In the genomic region with DNA sequence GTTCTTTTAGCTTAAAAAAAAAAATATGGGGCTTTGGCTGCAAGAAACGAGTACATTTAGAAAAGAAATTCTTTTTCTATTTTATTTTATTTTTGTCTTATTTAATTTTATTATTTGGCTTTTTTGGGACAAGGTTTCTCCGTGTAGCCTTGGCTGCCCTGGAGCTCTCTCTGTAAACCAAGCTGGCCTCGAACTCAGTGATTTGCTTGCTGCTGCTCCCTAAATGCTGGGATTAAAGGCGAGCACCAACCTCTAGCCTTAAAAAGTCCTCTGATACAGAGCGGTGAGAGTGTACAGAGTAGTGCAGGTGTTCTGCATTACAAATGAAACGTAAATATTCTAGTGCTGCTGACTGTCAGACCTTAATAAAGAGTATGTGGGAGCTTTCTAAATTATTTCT, we compare ENCODE assay signal across 10 mouse cellular contexts. TPM values are rescaled to one million over a fixed set of nuclear protein-coding genes. Genes with fewer than 3 reads are reported as not detected.
DNase-seq lines count a peak whose midpoint lies in the region; ATAC-seq and TF ChIP-seq lines count a peak whose summit lies in the region.
"Had no signal": no experiment of that assay in that cellular context is flagged by ENCODE, and none has a peak within 500 bp of the region (broad histone marks: within the 10 kb centered on the region; RNA-seq: fewer than 3 reads in every experiment).

No protein-coding gene starts in this region.

- no peak for DNase-seq in heart, adult 8-10 months (ENCODE audit: low spot score)
- DNase-seq in midbrain, embryonic 11.5 days (ENCODE audit: low spot score, missing footprints), result no peak
- no peak for DNase-seq in right cerebral cortex, postnatal 36 days (ENCODE audit: low spot score in 2 of 2)
- DNase-seq in thymus, postnatal 36 days, result no peak
- no peak for DNase-seq in spleen, postnatal 4 days (ENCODE audit: low spot score in 2 of 2)

- H3K4me3 ChIP-seq in heart, embryonic 14.5 days (ENCODE audit: control insufficient read depth in 1 of 2, insufficient read depth in 1 of 2, low read depth in 1 of 2, low read length in 2 of 2), result peak overlapping the region in 1 of 2 experiments; percentile 61; a peak in 2 of 4 replicates
- peak overlapping the region; percentile 4; the same call in 1 of the 2 replicates for H3K4me3 ChIP-seq in cortical plate, adult 2 months (ENCODE audit: insufficient read depth, low read length)
- no peak overlapping the region for H3K4me3 ChIP-seq in hindbrain, embryonic 12.5 days
- no peak overlapping the region for H3K4me3 ChIP-seq in midbrain, embryonic 11.5 days (ENCODE audit: low read depth, low read length)

- H3K4me1 ChIP-seq in heart, embryonic 14.5 days (ENCODE audit: control insufficient read depth in 2 of 2, insufficient read depth in 2 of 2, low read length in 2 of 2), result peaks cover 0 to 3% of the 10 kb centered on the region in 2 experiments; a peak in 1 of 4 replicates
- H3K4me1 ChIP-seq in cortical plate, adult 2 months (ENCODE audit: control insufficient read depth, insufficient read depth, low read length), result no peaks in the 10 kb centered on the region
- peaks cover 3% of the 10 kb centered on the region for H3K4me1 ChIP-seq in hindbrain, embryonic 12.5 days
- no peaks in the 10 kb centered on the region for H3K4me1 ChIP-seq in midbrain, embryonic 11.5 days (ENCODE audit: control insufficient read depth, insufficient read depth, low read length)

- H3K27me3 ChIP-seq in heart, embryonic 14.5 days (ENCODE audit: control insufficient read depth, insufficient read depth, low read length), result no peaks in the 10 kb centered on the region
- H3K27me3 ChIP-seq in hindbrain, embryonic 12.5 days, result no peaks in the 10 kb centered on the region
- H3K27me3 ChIP-seq in midbrain, embryonic 11.5 days (ENCODE audit: control insufficient read depth, insufficient read depth, low read length), result no peaks in the 10 kb centered on the region

- peak overlapping the region; percentile 100 for H3K4me2 ChIP-seq in heart, embryonic 14.5 days (ENCODE audit: low read length)
- peak overlapping the region; percentile 97 for H3K4me2 ChIP-seq in hindbrain, embryonic 12.5 days (replicated peaks)
- H3K4me2 ChIP-seq in midbrain, embryonic 11.5 days, result peak overlapping the region; percentile 6; the same call in 1 of the 2 replicates

- WGBS in heart, embryonic 14.5 days, result 63% methylated on average over 6 of the region's 6 CpGs
- WGBS in hindbrain, embryonic 12.5 days, result 64% methylated on average over 6 of the region's 6 CpGs
- WGBS in midbrain, embryonic 11.5 days, result 53% methylated on average over 6 of the region's 6 CpGs

- no peak overlapping the region for H3K9ac ChIP-seq in heart, embryonic 14.5 days (ENCODE audit: low read length)
- no peak overlapping the region for H3K9ac ChIP-seq in hindbrain, embryonic 12.5 days
- no peak overlapping the region for H3K9ac ChIP-seq in midbrain, embryonic 11.5 days (ENCODE audit: low read length)

- TF ChIP-seq POLR2A in cortical plate, adult 2 months (IDR thresholded peaks at IDR 0.05; ENCODE audit: extremely low read depth, insufficient read depth, low read length), result no peak

- H3K9me3 ChIP-seq in heart, embryonic 14.5 days (ENCODE audit: control insufficient read depth, low read length), result no peaks in the 10 kb centered on the region
- no peaks in the 10 kb centered on the region for H3K9me3 ChIP-seq in hindbrain, embryonic 12.5 days (replicated peaks)
- no peaks in the 10 kb centered on the region for H3K9me3 ChIP-seq in midbrain, embryonic 11.5 days (ENCODE audit: control insufficient read depth, low read length)

- TF ChIP-seq CTCF in cortical plate, adult 2 months (IDR thresholded peaks at IDR 0.05; ENCODE audit: extremely low read depth, insufficient read depth, low read length), result no peak

- no peak overlapping the region for H3K27ac ChIP-seq in heart, embryonic 14.5 days (replicated peaks in 1 of 2; ENCODE audit: control insufficient read depth in 1 of 2, insufficient read depth in 1 of 2, low read depth in 2 of 2, low read length in 2 of 2)
- H3K27ac ChIP-seq in cortical plate, adult 2 months (ENCODE audit: insufficient read depth, low read length), result no peak overlapping the region
- H3K27ac ChIP-seq in hindbrain, embryonic 12.5 days, result no peak overlapping the region
- no peak overlapping the region for H3K27ac ChIP-seq in midbrain, embryonic 11.5 days (ENCODE audit: low read depth, low read length)

- no peak for ATAC-seq in heart, embryonic 14.5 days (ENCODE audit: insufficient number of reproducible peaks, insufficient read depth, low FRiP score, low read depth)
- no peak for ATAC-seq in hindbrain, embryonic 12.5 days (ENCODE audit: low FRiP score)
- ATAC-seq in midbrain, embryonic 11.5 days (ENCODE audit: low FRiP score), result 0 out of 2 replicates have a peak, but pooled peaks have one; percentile 13

- H3K36me3 ChIP-seq in heart, embryonic 14.5 days (ENCODE audit: control insufficient read depth, insufficient read depth, low read length), result 0 out of 2 replicates have a peak, but pooled peaks cover 7% of the 10 kb centered on the region
- peaks cover 15% of the 10 kb centered on the region for H3K36me3 ChIP-seq in hindbrain, embryonic 12.5 days
- H3K36me3 ChIP-seq in midbrain, embryonic 11.5 days (ENCODE audit: control insufficient read depth, insufficient read depth, low read length), result no peaks in the 10 kb centered on the region

RNA-seq across cellular contexts. Expression of gene Mnd1, which starts 0.5 kb away (rescaled TPM):
- 10.2 and 10.7 TPM in 2 replicates for polyA plus RNA-seq in heart, embryonic 14.5 days (2014; fragmentation: Nextera tagmentation; extraction: Ambion mirVana)
- 1 to 10 TPM; 1.9 to 3.4 (median 2.3) TPM for total RNA-seq in heart, adult 8-10 months (2022)
- polyA plus RNA-seq in cortical plate, adult 2 months (2012; rRNA removed), result 0.79 and 0.94 TPM in 2 replicates
- polyA plus RNA-seq in hindbrain, embryonic 12.5 days (2016; fragmentation: Nextera tagmentation; extraction: Ambion mirVana), result 8.0 and 8.1 TPM in 2 replicates
- 9.0 and 10.8 TPM in 2 replicates for polyA plus RNA-seq in midbrain, embryonic 11.5 days (2014; fragmentation: Nextera tagmentation; extraction: Ambion mirVana)

RNA-seq across cellular contexts. Expression of gene Gm6525, which starts 17.8 kb away (rescaled TPM):
- polyA plus RNA-seq in heart, embryonic 14.5 days (2014; fragmentation: Nextera tagmentation; extraction: Ambion mirVana), result 0.32 and 0.39 TPM in 2 replicates
- total RNA-seq in heart, adult 8-10 months (2022), result not detected
- not detected in 2 replicates for polyA plus RNA-seq in cortical plate, adult 2 months (2012; rRNA removed)
- polyA plus RNA-seq in hindbrain, embryonic 12.5 days (2016; fragmentation: Nextera tagmentation; extraction: Ambion mirVana), result 1.4 and 2.4 TPM in 2 replicates
- 0.83 and 1.4 TPM in 2 replicates for polyA plus RNA-seq in midbrain, embryonic 11.5 days (2014; fragmentation: Nextera tagmentation; extraction: Ambion mirVana)
- total RNA-seq: gastrocnemius, postnatal 25 days; liver, adult 2 months had no signal
- polyA plus RNA-seq: liver, adult 2 months had no signal

Comparison
In these comparisons a context has a peak if more than half of its experiments do, and no peak if none do; other contexts are left out.
1. H3K4me2 ChIP-seq: peak in every context shown above with its lines; median percentile 100 in heart, embryonic 14.5 days; 97 in hindbrain, embryonic 12.5 days; 6 in midbrain, embryonic 11.5 days.